Mouse (Mus musculus): ENCODE data around the gene Il4i1.

DNA sequence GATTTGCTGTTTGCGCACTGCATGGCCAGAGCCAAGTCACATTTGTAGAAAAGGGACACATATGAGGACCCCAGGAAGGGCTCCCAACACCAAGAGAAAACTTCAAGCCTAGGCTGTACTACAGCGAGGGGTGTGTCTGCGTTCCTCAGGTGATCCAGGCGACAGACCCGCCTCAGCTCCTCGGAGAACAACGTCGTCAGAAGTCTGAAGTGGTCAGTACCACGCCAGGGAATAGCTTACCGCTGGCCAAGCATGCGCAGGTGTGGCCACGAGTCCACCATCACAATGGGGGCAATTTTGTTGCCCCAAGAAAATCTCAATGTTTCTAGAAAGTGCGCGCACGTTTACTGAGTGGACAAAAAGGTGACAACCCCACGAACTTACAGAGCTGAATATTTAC is 52.3 kb downstream of the Il4i1 start:
- TF ChIP-seq POLR2A (IDR thresholded peaks at IDR 0.05; ENCODE audit: borderline replicate concordance, low read depth, low read length) (no peak), CTCF (IDR thresholded peaks at IDR 0.05; ENCODE audit: low read depth, low read length) (no peak)
